Comparison of ENCODE assay signal across 16 mouse cellular contexts in the genomic region with DNA sequence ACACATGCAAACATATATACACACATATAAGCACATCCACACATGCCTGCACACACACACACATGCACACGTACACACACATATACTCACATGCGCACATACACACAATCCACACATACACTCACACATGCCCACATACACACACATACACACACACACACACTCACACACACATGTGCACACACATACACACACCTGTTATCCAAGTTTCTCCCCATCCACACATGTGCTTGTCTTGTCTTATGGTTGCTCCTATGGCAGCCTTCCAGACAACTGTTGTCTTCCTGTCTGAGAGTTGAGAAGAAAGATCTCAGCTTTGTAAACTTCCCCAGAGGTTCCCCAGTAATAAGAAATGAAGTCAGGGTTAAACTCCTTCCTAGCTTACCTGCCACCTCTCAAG.
"Had no signal": no experiment of that assay in that cellular context is flagged by ENCODE, and none has a peak within 500 bp of the region (broad histone marks: within the 10 kb centered on the region; RNA-seq: fewer than 3 reads in every experiment).

No protein-coding gene starts in this region.

- H3K9me3 ChIP-seq: neural tube, embryonic 13.5 days; neural tube, embryonic 15.5 days; stomach, embryonic 15.5 days had no signal

- H3K4me3 ChIP-seq: neural tube, embryonic 13.5 days; neural tube, embryonic 15.5 days; stomach, embryonic 15.5 days had no signal

- H3K4me2 ChIP-seq: neural tube, embryonic 13.5 days; neural tube, embryonic 15.5 days; stomach, embryonic 15.5 days had no signal

- H3K4me1 ChIP-seq: neural tube, embryonic 13.5 days; neural tube, embryonic 15.5 days; stomach, embryonic 15.5 days had no signal

- DNase-seq: retina, postnatal 1 day; right cerebral cortex, adult 18-20 months; right cerebral cortex, postnatal 14 days; right cerebral cortex, postnatal 25 days; right cerebral cortex, postnatal 4 days; spleen, adult 18-20 months; thymus, adult 18-20 months; thymus, adult 2 months; thymus, postnatal 14 days; thymus, postnatal 25 days; thymus, postnatal 36 days; thymus, postnatal 4 days had no signal

- H3K27ac ChIP-seq: neural tube, embryonic 13.5 days; neural tube, embryonic 15.5 days; stomach, embryonic 15.5 days; stomach, postnatal 0 days had no signal

- H3K36me3 ChIP-seq: neural tube, embryonic 13.5 days; neural tube, embryonic 15.5 days; stomach, embryonic 15.5 days had no signal

- H3K27me3 ChIP-seq: neural tube, embryonic 13.5 days; neural tube, embryonic 15.5 days; stomach, embryonic 15.5 days had no signal
